Mouse (Mus musculus): ENCODE measurements around the gene Msrb3.

- TF ChIP-seq MAZ (IDR thresholded peaks at IDR 0.05; ENCODE audit: low read depth, low read length) (no peak), POLR2A (IDR thresholded peaks at IDR 0.05; ENCODE audit: low read depth, low read length) (no peak), E2F4 (IDR thresholded peaks at IDR 0.05; ENCODE audit: insufficient replicate concordance, low read depth, low read length) (no peak), ELF1 (IDR thresholded peaks at IDR 0.05; ENCODE audit: low read depth, low read length) (no peak)
Observed at GRCm38 (mm10) chr10:120765398-120765797, 133.5 kb downstream of the Msrb3 start.
